Mouse (Mus musculus): ENCODE measurements around the gene Tex14. TPM values are rescaled to one million over a fixed set of nuclear protein-coding genes. Genes with fewer than 3 reads are reported as not detected.
"Not testable (repeated sequence)": the region's sequence is repeated elsewhere in the genome, so short reads cannot be mapped to it uniquely, and the experiment has no call there.

The Tex14 gene
- polyA plus RNA-seq, 1 experiment = 0.48 TPM

GRCm38 (mm10) chr11:87446159-87446558, 41.3 kb downstream of the Tex14 start:
- Histone ChIP-seq H3K27ac (ENCODE audit: insufficient read depth, low read length) (no peak overlapping the region), H3K4me3 (ENCODE audit: insufficient read depth, low read length) (no peak overlapping the region), H3K4me1 (ENCODE audit: control insufficient read depth, insufficient read depth, low read length) (peaks cover 1% of the 10 kb centered on the region; the same call in 1 of the 2 replicates)
- no peak for TF ChIP-seq POLR2A (IDR thresholded peaks at IDR 0.05; ENCODE audit: extremely low read depth, insufficient read depth, low read length)
- no peak for TF ChIP-seq CTCF (IDR thresholded peaks at IDR 0.05; ENCODE audit: extremely low read depth, insufficient read depth, low read length)

- no peak for TF ChIP-seq CTCF (IDR thresholded peaks at IDR 0.05; ENCODE audit: extremely low read depth, insufficient read depth, low read length)
- TF ChIP-seq POLR2A (IDR thresholded peaks at IDR 0.05; ENCODE audit: extremely low read depth, insufficient read depth, low read length) = no peak
- Histone ChIP-seq H3K4me1 (ENCODE audit: control insufficient read depth, insufficient read depth, low read length) (peaks cover 1% of the 10 kb centered on the region; the same call in 1 of the 2 replicates), H3K4me3 (ENCODE audit: insufficient read depth, low read length) (no peak overlapping the region), H3K27ac (ENCODE audit: insufficient read depth, low read length) (no peak overlapping the region)
Measured at GRCm38 (mm10) chr11:87447429-87447828, 42.6 kb downstream of the Tex14 start.

- not testable (repeated sequence) for H3K4me1 ChIP-seq (ENCODE audit: control insufficient read depth, insufficient read depth, low read length); H3K27ac ChIP-seq (ENCODE audit: insufficient read depth, low read length)
- peak overlapping the region; percentile 14; the same call in 1 of the 2 replicates for H3K4me3 ChIP-seq (ENCODE audit: insufficient read depth, low read length)
Measured at GRCm38 (mm10) chr11:87448081-87448475, 43.2 kb downstream of the Tex14 start.

GRCm38 (mm10) chr11:87448476-87449199, 43.8 kb downstream of the Tex14 start:
- H3K27ac ChIP-seq (ENCODE audit: insufficient read depth, low read length); H3K4me1 ChIP-seq (ENCODE audit: control insufficient read depth, insufficient read depth, low read length): not testable (repeated sequence)
- 0 out of 2 replicates have a peak overlapping the region, but pooled peaks have one; percentile 14 for H3K4me3 ChIP-seq (ENCODE audit: insufficient read depth, low read length)

- Histone ChIP-seq H3K4me1 (ENCODE audit: control insufficient read depth, insufficient read depth, low read length) (no peaks in the 10 kb centered on the region), H3K4me3 (ENCODE audit: insufficient read depth, low read length) (no peak overlapping the region), H3K27ac (ENCODE audit: insufficient read depth, low read length) (no peak overlapping the region)
- TF ChIP-seq POLR2A (IDR thresholded peaks at IDR 0.05; ENCODE audit: extremely low read depth, insufficient read depth, low read length) (no peak), CTCF (IDR thresholded peaks at IDR 0.05; ENCODE audit: extremely low read depth, insufficient read depth, low read length) (no peak)
Measured at GRCm38 (mm10) chr11:87449200-87449547, 44.3 kb downstream of the Tex14 start.

- not testable (repeated sequence) for H3K4me1 ChIP-seq (ENCODE audit: control insufficient read depth, insufficient read depth, low read length); H3K4me3 ChIP-seq (ENCODE audit: insufficient read depth, low read length); H3K27ac ChIP-seq (ENCODE audit: insufficient read depth, low read length)
Measured at GRCm38 (mm10) chr11:87449847-87450246, 45.0 kb downstream of the Tex14 start.

- H3K4me1 ChIP-seq (ENCODE audit: control insufficient read depth, insufficient read depth, low read length); H3K4me3 ChIP-seq (ENCODE audit: insufficient read depth, low read length); H3K27ac ChIP-seq (ENCODE audit: insufficient read depth, low read length): not testable (repeated sequence)
Measured at GRCm38 (mm10) chr11:87452779-87453178, 47.9 kb downstream of the Tex14 start.

- Histone ChIP-seq H3K27ac (ENCODE audit: insufficient read depth, low read length) (no peak overlapping the region), H3K4me1 (ENCODE audit: control insufficient read depth, insufficient read depth, low read length) (no peaks in the 10 kb centered on the region), H3K4me3 (ENCODE audit: insufficient read depth, low read length) (no peak overlapping the region)
- no peak for TF ChIP-seq POLR2A (IDR thresholded peaks at IDR 0.05; ENCODE audit: extremely low read depth, insufficient read depth, low read length)
- no peak for TF ChIP-seq CTCF (IDR thresholded peaks at IDR 0.05; ENCODE audit: extremely low read depth, insufficient read depth, low read length)
Measured at GRCm38 (mm10) chr11:87453216-87454034, 48.6 kb downstream of the Tex14 start.

GRCm38 (mm10) chr11:87454035-87454690, 49.3 kb downstream of the Tex14 start:
- no peak overlapping the region for H3K27ac ChIP-seq (ENCODE audit: insufficient read depth, low read length)
- H3K4me1 ChIP-seq (ENCODE audit: control insufficient read depth, insufficient read depth, low read length) = no peaks in the 10 kb centered on the region
- TF ChIP-seq POLR2A (IDR thresholded peaks at IDR 0.05; ENCODE audit: extremely low read depth, insufficient read depth, low read length) (no peak), CTCF (IDR thresholded peaks at IDR 0.05; ENCODE audit: extremely low read depth, insufficient read depth, low read length) (no peak)
- no peak overlapping the region for H3K4me3 ChIP-seq (ENCODE audit: insufficient read depth, low read length)

GRCm38 (mm10) chr11:87455573-87455972, 50.7 kb downstream of the Tex14 start:
- Histone ChIP-seq H3K4me3 (ENCODE audit: insufficient read depth, low read length) (no peak overlapping the region), H3K27ac (ENCODE audit: insufficient read depth, low read length) (no peak overlapping the region), H3K4me1 (ENCODE audit: control insufficient read depth, insufficient read depth, low read length) (no peaks in the 10 kb centered on the region)
- TF ChIP-seq CTCF (IDR thresholded peaks at IDR 0.05; ENCODE audit: extremely low read depth, insufficient read depth, low read length) (no peak), POLR2A (IDR thresholded peaks at IDR 0.05; ENCODE audit: extremely low read depth, insufficient read depth, low read length) (no peak)

Data from cortical plate, adult 2 months (tissue).